Mouse (Mus musculus): ENCODE results near the gene Zbtb48.

Zbtb48 gene

GRCm38 (mm10) chr4:152029997-152030396 lies 2.5 kb upstream of the Zbtb48 start:
- DNase-seq (ENCODE audit: low spot score in 2 of 2) = no peak

GRCm38 (mm10) chr4:152029087-152029486 lies 1.6 kb upstream of the Zbtb48 start:
- no peak for DNase-seq (ENCODE audit: low spot score in 2 of 2)

GRCm38 (mm10) chr4:152028456-152028855 lies 985 bp upstream of the Zbtb48 start:
- no peak for DNase-seq (ENCODE audit: low spot score in 2 of 2)

- no peak for DNase-seq (ENCODE audit: low spot score in 2 of 2)
Observed at GRCm38 (mm10) chr4:152026751-152027508, 541 bp downstream of the Zbtb48 start.

GRCm38 (mm10) chr4:152024525-152024924 lies 2.9 kb downstream of the Zbtb48 start:
- no peak for DNase-seq (ENCODE audit: low spot score in 2 of 2)

GRCm38 (mm10) chr4:152022506-152022905 lies 5.0 kb downstream of the Zbtb48 start:
- no peak for DNase-seq (ENCODE audit: low spot score in 2 of 2)

GRCm38 (mm10) chr4:152021568-152022097 lies 5.8 kb downstream of the Zbtb48 start:
- DNase-seq (ENCODE audit: low spot score in 2 of 2) = no peak

- no peak for DNase-seq (ENCODE audit: low spot score in 2 of 2)
Observed at GRCm38 (mm10) chr4:152020024-152020423, 7.4 kb downstream of the Zbtb48 start.

GRCm38 (mm10) chr4:152019073-152019472 lies 8.4 kb downstream of the Zbtb48 start:
- no peak for DNase-seq (ENCODE audit: low spot score in 2 of 2)

GRCm38 (mm10) chr4:152013036-152013813 lies 14.2 kb downstream of the Zbtb48 start:
- DNase-seq (ENCODE audit: low spot score in 2 of 2) = no peak

GRCm38 (mm10) chr4:152012109-152012508 lies 15.4 kb downstream of the Zbtb48 start:
- no peak for DNase-seq (ENCODE audit: low spot score in 2 of 2)

- DNase-seq (ENCODE audit: low spot score in 2 of 2) = no peak
Observed at GRCm38 (mm10) chr4:152011171-152011760, 16.2 kb downstream of the Zbtb48 start.

- no peak for DNase-seq (ENCODE audit: low spot score in 2 of 2)
Observed at GRCm38 (mm10) chr4:152010707-152011134, 16.8 kb downstream of the Zbtb48 start.

GRCm38 (mm10) chr4:152010091-152010706 lies 17.3 kb downstream of the Zbtb48 start:
- no peak for DNase-seq (ENCODE audit: low spot score in 2 of 2)

GRCm38 (mm10) chr4:152009076-152010051 lies 18.1 kb downstream of the Zbtb48 start:
- peak; percentile 73 to 85 for DNase-seq (ENCODE audit: low spot score in 2 of 2)

GRCm38 (mm10) chr4:152008622-152009075 lies 18.8 kb downstream of the Zbtb48 start, which contains the start of gene Klhl21:
Klhl21 (plus strand) TSS chr4:152008803.
- peak; percentile 92 to 94 for DNase-seq (ENCODE audit: low spot score in 2 of 2)

- DNase-seq (ENCODE audit: low spot score in 2 of 2) = no peak
Observed at GRCm38 (mm10) chr4:152008148-152008500, 19.3 kb downstream of the Zbtb48 start.

GRCm38 (mm10) chr4:152007481-152008147 lies 19.9 kb downstream of the Zbtb48 start:
- peak in 1 of 2 experiments; percentile 26 for DNase-seq (ENCODE audit: low spot score in 2 of 2)

GRCm38 (mm10) chr4:152006812-152007211 lies 20.7 kb downstream of the Zbtb48 start:
- no peak for DNase-seq (ENCODE audit: low spot score in 2 of 2)

- DNase-seq (ENCODE audit: low spot score in 2 of 2) = no peak
Observed at GRCm38 (mm10) chr4:152006137-152006536, 21.3 kb downstream of the Zbtb48 start.

Data from frontal cortex, postnatal 36 days (tissue).